Mouse (Mus musculus): ENCODE results near the gene Ercc5.

DNA sequence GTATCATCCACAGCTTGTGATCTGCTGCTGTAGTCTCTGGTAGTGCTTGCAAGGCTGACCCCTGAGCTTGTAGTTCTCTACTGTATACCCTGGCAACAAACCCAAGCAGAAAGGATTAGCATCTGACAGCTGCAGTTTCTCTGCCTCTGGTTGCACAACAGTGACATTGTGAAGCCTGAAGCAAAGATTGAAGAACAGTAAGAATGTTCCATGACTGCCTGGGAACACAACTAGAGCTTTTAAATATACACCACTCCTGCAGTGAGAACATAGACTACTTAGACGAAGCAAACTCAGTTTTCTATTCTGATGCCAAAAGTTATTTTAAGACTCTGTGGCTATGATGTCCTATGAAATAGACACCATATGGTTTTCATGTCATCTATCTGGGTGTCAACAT, 71.3 kb downstream of the Ercc5 start, which contains the start of gene Mettl21e:
- TF ChIP-seq POLR2A (IDR thresholded peaks at IDR 0.05; ENCODE audit: extremely low read depth, insufficient read depth, low read length) (no peak), CTCF (IDR thresholded peaks at IDR 0.05; ENCODE audit: extremely low read depth, insufficient read depth, low read length) (no peak)

Measured in cortical plate, adult 2 months (tissue).